Mouse (Mus musculus) cortical plate, adult 2 months (tissue): ENCODE measurements at regions not wholly inside any gene's neighbourhood (a gene's known extent, or its start where the extent isn't known, plus 50 kb on each side); places are given as distances from the start of the nearest gene placed in this dataset.

Source experiments
- CTCF ChIP-seq: fragments of 200-500 bp; IDR thresholded peaks from 2 replicates; pipeline ENCODE4 v1.5.1; 2011; ENCODE audit warnings: mild to moderate bottlenecking, control low read depth, low read length; ENCODE audit not compliant: insufficient read depth; ENCODE audit errors: extremely low read depth
- POLR2A ChIP-seq: fragments of 200-500 bp; IDR thresholded peaks from 2 replicates; pipeline ENCODE4 v1.6.1; 2011; ENCODE audit warnings: mild to moderate bottlenecking, low read length, control low read depth; ENCODE audit not compliant: insufficient read depth; ENCODE audit errors: extremely low read depth

DNA sequence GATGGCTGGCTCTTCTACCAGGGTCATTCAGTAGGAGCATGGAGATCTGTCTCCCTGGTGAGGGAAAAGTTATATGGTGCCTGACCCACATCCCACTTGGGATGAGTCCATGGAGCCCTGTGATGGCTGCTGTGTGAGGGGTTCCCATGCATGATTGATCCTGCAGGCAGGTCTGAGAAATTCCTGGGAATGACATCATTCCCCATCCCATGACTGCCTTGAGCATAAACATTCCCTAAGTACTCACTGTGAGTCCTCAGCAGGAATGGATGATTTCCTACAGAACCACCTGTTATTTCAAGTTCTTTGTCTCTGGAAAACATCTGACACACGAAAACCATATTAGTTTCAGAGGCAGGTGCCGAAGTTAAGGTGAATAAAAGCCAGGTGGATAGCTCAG is 305.5 kb downstream of the Gm826 start:
- TF ChIP-seq POLR2A, result no peak
- no peak for TF ChIP-seq CTCF
